Mouse (Mus musculus): ENCODE data around the gene Kiss1. TPM values are rescaled to one million over a fixed set of nuclear protein-coding genes. Genes with fewer than 3 reads are reported as not detected.

Kiss1 gene
- total and polyA plus RNA-seq, 2 experiments from 2014 or later, result not detected

GRCm38 (mm10) chr1:133362103-133362502, 40.4 kb downstream of the Kiss1 start:
- peaks cover 18% of the 10 kb centered on the region for H3K4me1 ChIP-seq (ENCODE audit: control insufficient read depth, insufficient read depth)
- no peak overlapping the region for H3K27ac ChIP-seq (ENCODE audit: low read depth)
- no peaks in the 10 kb centered on the region for H3K9me3 ChIP-seq (replicated peaks; ENCODE audit: control insufficient read depth, low read length)
- H3K36me3 ChIP-seq (replicated peaks; ENCODE audit: control insufficient read depth, insufficient read depth, low read length), result no peaks in the 10 kb centered on the region
- 92% methylated on average over 5 of the region's 5 CpGs for WGBS
- H3K4me2 ChIP-seq (ENCODE audit: low read depth, low read length), result no peak overlapping the region
- DNase-seq (ENCODE audit: low spot score), result no peak
- no peak for ATAC-seq (ENCODE audit: insufficient read depth, low read depth)
- H3K9ac ChIP-seq (replicated peaks; ENCODE audit: low read depth, low read length), result no peak overlapping the region
- TF ChIP-seq CTCF (IDR thresholded peaks at IDR 0.05; ENCODE audit: low read depth) (no peak), EP300 (IDR thresholded peaks at IDR 0.05; ENCODE audit: low read depth) (no peak)
- H3K27me3 ChIP-seq (ENCODE audit: control insufficient read depth, insufficient read depth, low read length), result peaks cover 31% of the 10 kb centered on the region
- no peak overlapping the region for H3K4me3 ChIP-seq (ENCODE audit: low read depth, low read length)

GRCm38 (mm10) chr1:133363276-133364021, 41.8 kb downstream of the Kiss1 start, which contains the start of gene Etnk2:
Gene Etnk2 (plus strand): TSS chr1:133363572.
- Histone ChIP-seq H3K9me3 (replicated peaks; ENCODE audit: control insufficient read depth, low read length) (no peaks in the 10 kb centered on the region), H3K27me3 (ENCODE audit: control insufficient read depth, insufficient read depth, low read length) (peaks cover 31% of the 10 kb centered on the region), H3K4me1 (ENCODE audit: control insufficient read depth, insufficient read depth) (peaks cover 29% of the 10 kb centered on the region), H3K36me3 (replicated peaks; ENCODE audit: control insufficient read depth, insufficient read depth, low read length) (no peaks in the 10 kb centered on the region), H3K4me3 (ENCODE audit: low read depth, low read length) (peak within 1 kb of the TSS; percentile 60), H3K4me2 (ENCODE audit: low read depth, low read length) (peak within 1 kb of the TSS; percentile 97), H3K27ac (ENCODE audit: low read depth) (no peak within 1 kb of the TSS), H3K9ac (replicated peaks; ENCODE audit: low read depth, low read length) (peak within 1 kb of the TSS; percentile 41; the same call in 1 of the 2 replicates)
- peak; percentile 59 for ATAC-seq (ENCODE audit: insufficient read depth, low read depth)
- TF ChIP-seq CTCF (IDR thresholded peaks at IDR 0.05; ENCODE audit: low read depth) (no peak), EP300 (IDR thresholded peaks at IDR 0.05; ENCODE audit: low read depth) (no peak)
- peak; percentile 66 for DNase-seq (ENCODE audit: low spot score)
- WGBS, result 1% methylated on average over 48 of the region's 52 CpGs

- peaks cover 29% of the 10 kb centered on the region for H3K4me1 ChIP-seq (ENCODE audit: control insufficient read depth, insufficient read depth)
- no peak for ATAC-seq (ENCODE audit: insufficient read depth, low read depth)
- peaks cover 31% of the 10 kb centered on the region for H3K27me3 ChIP-seq (ENCODE audit: control insufficient read depth, insufficient read depth, low read length)
- WGBS, result 8% methylated on average over 27 of the region's 27 CpGs
- no peak for TF ChIP-seq CTCF (IDR thresholded peaks at IDR 0.05; ENCODE audit: low read depth)
- no peak for TF ChIP-seq EP300 (IDR thresholded peaks at IDR 0.05; ENCODE audit: low read depth)
- no peaks in the 10 kb centered on the region for H3K9me3 ChIP-seq (replicated peaks; ENCODE audit: control insufficient read depth, low read length)
- peak overlapping the region; percentile 60 for H3K4me3 ChIP-seq (ENCODE audit: low read depth, low read length)
- no peak overlapping the region for H3K27ac ChIP-seq (ENCODE audit: low read depth)
- H3K36me3 ChIP-seq (replicated peaks; ENCODE audit: control insufficient read depth, insufficient read depth, low read length), result no peaks in the 10 kb centered on the region
- peak overlapping the region; percentile 97 for H3K4me2 ChIP-seq (ENCODE audit: low read depth, low read length)
- no peak for DNase-seq (ENCODE audit: low spot score)
- H3K9ac ChIP-seq (replicated peaks; ENCODE audit: low read depth, low read length), result peak overlapping the region; percentile 41; the same call in 1 of the 2 replicates
Measured at GRCm38 (mm10) chr1:133364022-133364630, 42.5 kb downstream of the Kiss1 start.

GRCm38 (mm10) chr1:133364890-133365289, 43.2 kb downstream of the Kiss1 start:
- H3K9me3 ChIP-seq (replicated peaks; ENCODE audit: control insufficient read depth, low read length), result no peaks in the 10 kb centered on the region
- H3K27me3 ChIP-seq (ENCODE audit: control insufficient read depth, insufficient read depth, low read length), result peaks cover 28% of the 10 kb centered on the region
- ATAC-seq (ENCODE audit: insufficient read depth, low read depth) (no peak), DNase-seq (ENCODE audit: low spot score) (no peak)
- H3K27ac ChIP-seq (ENCODE audit: low read depth), result no peak overlapping the region
- H3K4me2 ChIP-seq (ENCODE audit: low read depth, low read length), result no peak overlapping the region
- peaks cover 29% of the 10 kb centered on the region for H3K4me1 ChIP-seq (ENCODE audit: control insufficient read depth, insufficient read depth)
- no peak overlapping the region for H3K9ac ChIP-seq (replicated peaks; ENCODE audit: low read depth, low read length)
- no peak overlapping the region for H3K4me3 ChIP-seq (ENCODE audit: low read depth, low read length)
- TF ChIP-seq EP300 (IDR thresholded peaks at IDR 0.05; ENCODE audit: low read depth), result no peak
- no peak for TF ChIP-seq CTCF (IDR thresholded peaks at IDR 0.05; ENCODE audit: low read depth)
- H3K36me3 ChIP-seq (replicated peaks; ENCODE audit: control insufficient read depth, insufficient read depth, low read length), result no peaks in the 10 kb centered on the region
- 35% methylated on average over 2 of the region's 2 CpGs for WGBS

GRCm38 (mm10) chr1:133366951-133367605, 45.4 kb downstream of the Kiss1 start:
- no peak for ATAC-seq (ENCODE audit: insufficient read depth, low read depth)
- Histone ChIP-seq H3K4me2 (ENCODE audit: low read depth, low read length) (no peak overlapping the region), H3K27ac (ENCODE audit: low read depth) (no peak overlapping the region), H3K36me3 (replicated peaks; ENCODE audit: control insufficient read depth, insufficient read depth, low read length) (no peaks in the 10 kb centered on the region), H3K27me3 (ENCODE audit: control insufficient read depth, insufficient read depth, low read length) (peaks cover 28% of the 10 kb centered on the region), H3K9ac (replicated peaks; ENCODE audit: low read depth, low read length) (no peak overlapping the region), H3K4me1 (ENCODE audit: control insufficient read depth, insufficient read depth) (peaks cover 29% of the 10 kb centered on the region), H3K9me3 (replicated peaks; ENCODE audit: control insufficient read depth, low read length) (no peaks in the 10 kb centered on the region), H3K4me3 (ENCODE audit: low read depth, low read length) (no peak overlapping the region)
- no peak for DNase-seq (ENCODE audit: low spot score)
- TF ChIP-seq CTCF (IDR thresholded peaks at IDR 0.05; ENCODE audit: low read depth) (no peak), EP300 (IDR thresholded peaks at IDR 0.05; ENCODE audit: low read depth) (no peak)
- 58% methylated on average over 10 of the region's 10 CpGs for WGBS
